Mouse (Mus musculus) hindbrain, embryonic 15.5 days (tissue): ENCODE measurements at regions not wholly inside any gene's neighbourhood (a gene's known extent, or its start where the extent isn't known, plus 50 kb on each side); places are given as distances from the start of the nearest gene placed in this dataset.

Source experiments
- ATAC-seq: fragments of 200-750 bp; cut with Nextera tagmentation; 2 replicates; pipeline ENCODE4 v1.8.0; 2017; ENCODE audit warnings: low read depth, moderate number of reproducible peaks, moderate TSS enrichment; ENCODE audit not compliant: low FRiP score
- H3K27ac ChIP-seq: fragments of 300-500 bp; sonication (generic); replicated peaks from 2 replicates; pipeline ENCODE4 v1.5.1; 2015; ENCODE audit warnings: mild to moderate bottlenecking, inconsistent platforms
- H3K27me3 ChIP-seq: fragments of 300-500 bp; sonication (generic); 2 replicates; pipeline ENCODE4 v1.6.1; 2015; ENCODE audit warnings: control low read depth, inconsistent platforms
- H3K36me3 ChIP-seq: fragments of 300-500 bp; sonication (generic); 2 replicates; pipeline ENCODE4 v1.6.1; 2015; ENCODE audit warnings: control low read depth, inconsistent platforms
- H3K4me1 ChIP-seq: fragments of 300-500 bp; sonication (generic); replicated peaks from 2 replicates; pipeline ENCODE4 v1.6.1; 2015; ENCODE audit warnings: control low read depth, inconsistent platforms
- H3K4me2 ChIP-seq: fragments of 300-500 bp; sonication (generic); 2 replicates; pipeline ENCODE4 v1.6.1; 2015; ENCODE audit warnings: moderate library complexity, mild to moderate bottlenecking, inconsistent platforms
- H3K4me3 ChIP-seq: fragments of 300-500 bp; sonication (generic); 2 replicates; pipeline ENCODE4 v1.5.1; 2015; ENCODE audit warnings: mild to moderate bottlenecking, inconsistent platforms
- H3K9ac ChIP-seq: fragments of 300-500 bp; sonication (generic); 2 replicates; pipeline ENCODE4 v1.6.1; 2015; ENCODE audit warnings: inconsistent platforms
- H3K9me3 ChIP-seq: fragments of 300-500 bp; sonication (generic); 2 replicates; pipeline ENCODE4 v1.6.1; 2016; ENCODE audit warnings: control low read depth, inconsistent platforms
- WGBS: fragments of 180-500 bp; shearing (Covaris S2); methylation state at CpG from one replicate; pipeline ENCODE4 v1.1.7; 2015; 5-methylcytosine and 5-hydroxymethylcytosine counted together

GRCm38 (mm10) chr13:51303112-51303511 lies 105.3 kb upstream of the S1pr3 start:
- H3K4me3 ChIP-seq: no peak overlapping the region
- no peak for ATAC-seq
- H3K4me2 ChIP-seq: no peak overlapping the region
- WGBS: 72% methylated on average over 3 of the region's 3 CpGs
- no peak overlapping the region for H3K9ac ChIP-seq
- no peaks in the 10 kb centered on the region for H3K4me1 ChIP-seq
- H3K27ac ChIP-seq: no peak overlapping the region
- no peaks in the 10 kb centered on the region for H3K9me3 ChIP-seq
- no peaks in the 10 kb centered on the region for H3K27me3 ChIP-seq
- no peaks in the 10 kb centered on the region for H3K36me3 ChIP-seq

- WGBS: 19% methylated on average over 4 of the region's 4 CpGs
- H3K9me3 ChIP-seq: no peaks in the 10 kb centered on the region
- no peak for ATAC-seq
Observed at GRCm38 (mm10) chr13:51304631-51305030, 103.8 kb upstream of the S1pr3 start.

GRCm38 (mm10) chr13:51309446-51309845 lies 99.0 kb upstream of the S1pr3 start:
- Histone ChIP-seq H3K36me3 (no peaks in the 10 kb centered on the region), H3K4me2 (no peak overlapping the region), H3K4me3 (no peak overlapping the region), H3K9me3 (no peaks in the 10 kb centered on the region), H3K4me1 (peaks cover 9% of the 10 kb centered on the region), H3K9ac (no peak overlapping the region), H3K27ac (no peak overlapping the region), H3K27me3 (no peaks in the 10 kb centered on the region)
- ATAC-seq: no peak

More at GRCm38 (mm10) chr13:51304631-51305030, 103.8 kb upstream of the S1pr3 start:
- Histone ChIP-seq H3K4me1 (no peaks in the 10 kb centered on the region), H3K27ac (no peak overlapping the region), H3K36me3 (no peaks in the 10 kb centered on the region), H3K27me3 (no peaks in the 10 kb centered on the region), H3K4me2 (no peak overlapping the region), H3K9ac (no peak overlapping the region), H3K4me3 (no peak overlapping the region)

GRCm38 (mm10) chr13:51310041-51310440 lies 98.4 kb upstream of the S1pr3 start:
- no peak for ATAC-seq
- H3K4me3 ChIP-seq: no peak overlapping the region
- 45% methylated on average over 2 of the region's 2 CpGs for WGBS
- no peak overlapping the region for H3K27ac ChIP-seq
- H3K9me3 ChIP-seq: no peaks in the 10 kb centered on the region
- H3K36me3 ChIP-seq: no peaks in the 10 kb centered on the region
- H3K4me1 ChIP-seq: peaks cover 15% of the 10 kb centered on the region
- H3K27me3 ChIP-seq: no peaks in the 10 kb centered on the region
- no peak overlapping the region for H3K4me2 ChIP-seq
- H3K9ac ChIP-seq: no peak overlapping the region

GRCm38 (mm10) chr13:51311679-51312255 lies 96.7 kb upstream of the S1pr3 start:
- 53% methylated on average over 8 of the region's 8 CpGs for WGBS
- no peaks in the 10 kb centered on the region for H3K36me3 ChIP-seq
- no peak overlapping the region for H3K4me3 ChIP-seq
- no peak for ATAC-seq
- no peaks in the 10 kb centered on the region for H3K9me3 ChIP-seq
- no peaks in the 10 kb centered on the region for H3K27me3 ChIP-seq
- no peak overlapping the region for H3K9ac ChIP-seq
- H3K4me1 ChIP-seq: peaks cover 22% of the 10 kb centered on the region
- H3K4me2 ChIP-seq: no peak overlapping the region
- H3K27ac ChIP-seq: no peak overlapping the region

- Histone ChIP-seq H3K27me3 (no peaks in the 10 kb centered on the region), H3K36me3 (no peaks in the 10 kb centered on the region), H3K27ac (0 out of 2 replicates have a peak overlapping the region, but pooled peaks have one; percentile 21), H3K4me3 (no peak overlapping the region), H3K4me1 (peaks cover 22% of the 10 kb centered on the region), H3K9ac (no peak overlapping the region), H3K4me2 (no peak overlapping the region), H3K9me3 (no peaks in the 10 kb centered on the region)
- WGBS: 41% methylated on average over 5 of the region's 5 CpGs
- ATAC-seq: no peak
Observed at GRCm38 (mm10) chr13:51313129-51313850, 95.1 kb upstream of the S1pr3 start.

- Histone ChIP-seq H3K4me1 (peaks cover 22% of the 10 kb centered on the region), H3K4me2 (no peak overlapping the region), H3K27ac (peak overlapping the region; percentile 65), H3K9me3 (no peaks in the 10 kb centered on the region), H3K27me3 (no peaks in the 10 kb centered on the region), H3K9ac (no peak overlapping the region), H3K4me3 (no peak overlapping the region), H3K36me3 (no peaks in the 10 kb centered on the region)
- ATAC-seq: peak; percentile 85
- WGBS: 5% methylated on average over 5 of the region's 5 CpGs
Observed at GRCm38 (mm10) chr13:51314541-51314977, 93.9 kb upstream of the S1pr3 start.

- Histone ChIP-seq H3K4me2 (no peak overlapping the region), H3K9ac (no peak overlapping the region), H3K27ac (peak overlapping the region; percentile 65), H3K4me1 (peaks cover 22% of the 10 kb centered on the region), H3K36me3 (no peaks in the 10 kb centered on the region), H3K27me3 (no peaks in the 10 kb centered on the region), H3K4me3 (no peak overlapping the region), H3K9me3 (no peaks in the 10 kb centered on the region)
- whole genome bisulfite sequencing: 46% methylated on average over 10 of the region's 10 CpGs
- no peak for ATAC-seq
Observed at GRCm38 (mm10) chr13:51315008-51315778, 93.2 kb upstream of the S1pr3 start.

- H3K4me3 ChIP-seq: no peak overlapping the region
- H3K9me3 ChIP-seq: no peaks in the 10 kb centered on the region
- no peak overlapping the region for H3K27ac ChIP-seq
- H3K4me2 ChIP-seq: no peak overlapping the region
- H3K4me1 ChIP-seq: peaks cover 22% of the 10 kb centered on the region
- H3K9ac ChIP-seq: no peak overlapping the region
- no peak for ATAC-seq
- WGBS: 59% methylated on average over 5 of the region's 5 CpGs
- no peaks in the 10 kb centered on the region for H3K36me3 ChIP-seq
- H3K27me3 ChIP-seq: no peaks in the 10 kb centered on the region
Observed at GRCm38 (mm10) chr13:51315779-51316041, 92.7 kb upstream of the S1pr3 start.

GRCm38 (mm10) chr13:51323058-51323715 lies 85.3 kb upstream of the S1pr3 start:
- Histone ChIP-seq H3K4me2 (no peak overlapping the region), H3K36me3 (no peaks in the 10 kb centered on the region), H3K4me3 (no peak overlapping the region), H3K4me1 (peaks cover under 1% of the 10 kb centered on the region; the same call in 1 of the 2 replicates), H3K9ac (no peak overlapping the region), H3K9me3 (no peaks in the 10 kb centered on the region), H3K27ac (no peak overlapping the region), H3K27me3 (no peaks in the 10 kb centered on the region)
- no peak for ATAC-seq
- 86% methylated on average over 7 of the region's 7 CpGs for WGBS

- Histone ChIP-seq H3K27me3 (no peaks in the 10 kb centered on the region), H3K27ac (no peak overlapping the region), H3K9ac (no peak overlapping the region), H3K9me3 (no peaks in the 10 kb centered on the region), H3K36me3 (no peaks in the 10 kb centered on the region), H3K4me3 (no peak overlapping the region), H3K4me2 (no peak overlapping the region), H3K4me1 (peaks cover 8% of the 10 kb centered on the region; the same call in 1 of the 2 replicates)
- WGBS: 86% methylated on average over 5 of the region's 5 CpGs
- no peak for ATAC-seq
Observed at GRCm38 (mm10) chr13:51324714-51325113, 83.7 kb upstream of the S1pr3 start.

- no peaks in the 10 kb centered on the region for H3K27me3 ChIP-seq
- ATAC-seq: no peak
- H3K36me3 ChIP-seq: no peaks in the 10 kb centered on the region
- no peak overlapping the region for H3K4me3 ChIP-seq
- H3K27ac ChIP-seq: no peak overlapping the region
- H3K9ac ChIP-seq: no peak overlapping the region
- H3K9me3 ChIP-seq: no peaks in the 10 kb centered on the region
- H3K4me1 ChIP-seq: peaks cover 8% of the 10 kb centered on the region; the same call in 1 of the 2 replicates
- WGBS: 70% methylated on average over 5 of the region's 5 CpGs
- no peak overlapping the region for H3K4me2 ChIP-seq
Observed at GRCm38 (mm10) chr13:51325298-51325697, 83.1 kb upstream of the S1pr3 start.
